Mouse (Mus musculus): ENCODE results near the gene Zfp982. TPM values are rescaled to one million over a fixed set of nuclear protein-coding genes. Genes with fewer than 3 reads are reported as not detected.
"Not testable (repeated sequence)": the region's sequence is repeated elsewhere in the genome, so short reads cannot be mapped to it uniquely, and the experiment has no call there.

The Zfp982 gene
- total RNA-seq, 2 experiments from 2014 or later, result 2.3 to 3.8 TPM

DNA sequence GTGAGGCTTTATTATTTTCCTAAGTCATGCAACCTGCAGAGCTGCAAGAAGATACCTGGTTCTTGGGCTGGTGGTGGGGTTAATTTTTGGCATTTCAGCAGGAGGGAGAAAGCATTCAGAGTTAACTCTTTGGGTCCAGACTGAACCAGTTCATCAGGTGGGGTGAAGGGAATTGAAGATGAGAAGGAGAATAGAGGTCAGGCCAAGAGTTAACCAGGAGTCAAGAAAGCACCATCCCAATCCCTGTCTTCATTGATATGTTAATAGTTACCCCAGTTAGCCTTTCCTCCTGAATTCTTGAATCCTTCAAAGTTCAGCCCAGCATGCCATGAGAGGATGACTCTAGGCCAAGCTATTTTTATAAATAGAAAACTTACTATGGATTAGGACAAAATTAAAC, 65.8 kb downstream of the Zfp982 start:
- DNase-seq (ENCODE audit: low spot score in 2 of 2), result not testable (repeated sequence)

DNA sequence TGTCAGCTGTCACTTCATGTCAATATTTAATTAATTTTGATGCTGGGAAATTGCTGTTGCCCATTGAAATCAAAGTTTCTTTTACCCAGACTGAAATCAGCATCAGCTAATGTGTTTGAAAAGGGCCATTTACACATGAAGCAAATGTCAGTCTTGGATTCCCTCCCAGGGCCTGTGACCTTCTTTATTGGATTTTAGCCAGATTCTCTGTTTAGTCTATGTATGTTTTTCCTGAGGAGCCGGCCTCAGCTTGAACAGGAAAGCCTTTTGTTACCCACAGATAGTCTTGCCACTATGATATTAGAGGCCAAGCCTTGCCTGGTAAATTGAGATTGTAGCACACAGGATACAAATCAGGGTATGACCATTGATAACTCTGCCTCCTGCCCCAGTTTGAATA, 66.9 kb downstream of the Zfp982 start:
- not testable (repeated sequence) for DNase-seq (ENCODE audit: low spot score in 2 of 2)

Other genes starting within 250 kb of the Zfp982 start
- gene Zfp988, start 186.7 kb upstream of the Zfp982 start, total RNA-seq (2021), result under 1 TPM; 0.21 to 0.33 TPM
- gene Zfp978, start 131.1 kb upstream of the Zfp982 start, total RNA-seq (2021), result not detected
- under 1 TPM; 0.14 to 0.33 TPM for gene Gm16503, start 47.8 kb downstream of the Zfp982 start, total RNA-seq (2021)
- gene Zfp985, start 60.9 kb downstream of the Zfp982 start, total RNA-seq (2021), result not detected
- under 1 TPM; 0.14 to 0.59 TPM for gene Zfp979, start 150.1 kb downstream of the Zfp982 start, total RNA-seq (2021)
- gene Zfp534, start 210.1 kb downstream of the Zfp982 start, total RNA-seq (2021), result not detected

All from left cerebral cortex, adult 18-20 months (tissue).